Mouse (Mus musculus) thymus, adult 2 months (tissue): ENCODE measurements around the gene Ago3. TPM values are rescaled to one million over a fixed set of nuclear protein-coding genes. Genes with fewer than 3 reads are reported as not detected.

Experiments used
- DNase-seq: peaks from one replicate; pipeline ENCODE4 v3.0.0; 2021
- H3K27ac ChIP-seq: fragments of 200-500 bp; 2 replicates; pipeline ENCODE4 v1.5.1; 2012; ENCODE audit warnings: low read length, control low read depth; ENCODE audit not compliant: control insufficient read depth, insufficient read depth
- H3K27me3 ChIP-seq: fragments of 200-500 bp; 2 replicates; pipeline ENCODE4 v1.6.1; 2012; ENCODE audit warnings: mild to moderate bottlenecking, low read length, moderate library complexity, mixed read lengths; ENCODE audit not compliant: control insufficient read depth, insufficient read depth
- H3K36me3 ChIP-seq: fragments of 200-500 bp; 2 replicates; pipeline ENCODE4 v1.6.1; 2012; ENCODE audit warnings: mild to moderate bottlenecking, low read length, moderate library complexity; ENCODE audit not compliant: control insufficient read depth, insufficient read depth
- H3K4me1 ChIP-seq: fragments of 200-500 bp; replicated peaks from 2 replicates; pipeline ENCODE4 v1.6.1; 2012; ENCODE audit warnings: low read length; ENCODE audit not compliant: control insufficient read depth, insufficient read depth
- H3K4me3 ChIP-seq: fragments of 200-500 bp; 2 replicates; pipeline ENCODE4 v1.5.1; 2012; ENCODE audit warnings: mild to moderate bottlenecking, low read length, control low read depth, moderate library complexity; ENCODE audit not compliant: control insufficient read depth, insufficient read depth
- CTCF ChIP-seq: fragments of 200-500 bp; IDR thresholded peaks from 2 replicates; pipeline ENCODE4 v1.5.1; 2012; ENCODE audit warnings: mild to moderate bottlenecking, control low read depth, low read length, moderate library complexity, borderline replicate concordance; ENCODE audit not compliant: control insufficient read depth, poor library complexity, insufficient read depth; ENCODE audit errors: extremely low read depth
- POLR2A ChIP-seq: fragments of 200-500 bp; IDR thresholded peaks from 2 replicates; pipeline ENCODE4 v1.6.1; 2012; ENCODE audit warnings: mild to moderate bottlenecking, low read length, control low read depth, moderate library complexity; ENCODE audit not compliant: control insufficient read depth, poor library complexity, insufficient read depth; ENCODE audit errors: extremely low read depth
- WGBS: fragments of 180-500 bp; shearing (Covaris S2); methylation state at CpG from one replicate; pipeline ENCODE4 v1.1.7; 2018; 5-methylcytosine and 5-hydroxymethylcytosine counted together
- polyA plus RNA-seq: library from polyadenylated mRNA; depleted of rRNA; stranded (reverse); fragments of >200 nt; gene quantifications from 2 replicates; pipeline ENCODE4 v1.2.3, GENCODE M21; 2012

Ago3 gene
- polyA plus RNA-seq, 1 experiment = 29.1 TPM

- peak; percentile 35 for DNase-seq
- Histone ChIP-seq H3K36me3 (no peaks in the 10 kb centered on the region), H3K27me3 (no peaks in the 10 kb centered on the region), H3K27ac (no peak overlapping the region), H3K4me3 (no peak overlapping the region), H3K4me1 (0 out of 2 replicates have a peak, but pooled peaks cover 4% of the 10 kb centered on the region)
- WGBS = 28% methylated on average over 20 of the region's 20 CpGs
- no peak for TF ChIP-seq POLR2A
- no peak for TF ChIP-seq CTCF
These were observed 120.0 kb downstream of the Ago3 start for GRCm38 (mm10) chr4:126309211-126309921.

GRCm38 (mm10) chr4:126306827-126307226 lies 122.5 kb downstream of the Ago3 start:
- TF ChIP-seq CTCF (no peak), POLR2A (no peak)
- H3K27me3 ChIP-seq = peaks cover 3% of the 10 kb centered on the region
- H3K4me3 ChIP-seq = no peak overlapping the region
- no peaks in the 10 kb centered on the region for H3K36me3 ChIP-seq
- H3K27ac ChIP-seq = no peak overlapping the region
- WGBS = 42% methylated on average over 2 of the region's 2 CpGs
- 0 out of 2 replicates have a peak, but pooled peaks cover 4% of the 10 kb centered on the region for H3K4me1 ChIP-seq
- DNase-seq = no peak

GRCm38 (mm10) chr4:126306058-126306457 lies 123.3 kb downstream of the Ago3 start:
- peaks cover 5% of the 10 kb centered on the region for H3K4me1 ChIP-seq
- no peak overlapping the region for H3K4me3 ChIP-seq
- H3K36me3 ChIP-seq = no peaks in the 10 kb centered on the region
- no peak overlapping the region for H3K27ac ChIP-seq
- no peak for DNase-seq
- 0 out of 2 replicates have a peak, but pooled peaks have one; percentile 19 for TF ChIP-seq CTCF
- no peak for TF ChIP-seq POLR2A
- WGBS = 94% methylated on average over 6 of the region's 6 CpGs
- peaks cover 9% of the 10 kb centered on the region for H3K27me3 ChIP-seq

GRCm38 (mm10) chr4:126305428-126305827 lies 123.9 kb downstream of the Ago3 start:
- Histone ChIP-seq H3K4me3 (no peak overlapping the region), H3K27ac (no peak overlapping the region), H3K4me1 (peaks cover 11% of the 10 kb centered on the region), H3K36me3 (no peaks in the 10 kb centered on the region), H3K27me3 (peaks cover 11% of the 10 kb centered on the region)
- WGBS = 88% methylated on average over 1 of the region's 1 CpGs
- no peak for DNase-seq
- TF ChIP-seq POLR2A (no peak), CTCF (no peak)

GRCm38 (mm10) chr4:126303877-126304276 lies 125.5 kb downstream of the Ago3 start:
- Histone ChIP-seq H3K27ac (no peak overlapping the region), H3K27me3 (peaks cover 11% of the 10 kb centered on the region), H3K36me3 (no peaks in the 10 kb centered on the region), H3K4me3 (no peak overlapping the region), H3K4me1 (peaks cover 11% of the 10 kb centered on the region)
- WGBS = 64% methylated on average over 4 of the region's 4 CpGs
- DNase-seq = no peak
- no peak for TF ChIP-seq CTCF
- TF ChIP-seq POLR2A = no peak

- Histone ChIP-seq H3K4me1 (peaks cover 15% of the 10 kb centered on the region), H3K4me3 (no peak overlapping the region), H3K36me3 (no peaks in the 10 kb centered on the region), H3K27ac (no peak overlapping the region), H3K27me3 (peaks cover 15% of the 10 kb centered on the region)
- 25% methylated on average over 27 of the region's 27 CpGs for WGBS
- DNase-seq = no peak
- TF ChIP-seq POLR2A (no peak), CTCF (no peak)
These were observed 127.6 kb downstream of the Ago3 start for GRCm38 (mm10) chr4:126301584-126302309.
